ENCODE assay signal across 8 mouse cellular contexts in the genomic region with DNA sequence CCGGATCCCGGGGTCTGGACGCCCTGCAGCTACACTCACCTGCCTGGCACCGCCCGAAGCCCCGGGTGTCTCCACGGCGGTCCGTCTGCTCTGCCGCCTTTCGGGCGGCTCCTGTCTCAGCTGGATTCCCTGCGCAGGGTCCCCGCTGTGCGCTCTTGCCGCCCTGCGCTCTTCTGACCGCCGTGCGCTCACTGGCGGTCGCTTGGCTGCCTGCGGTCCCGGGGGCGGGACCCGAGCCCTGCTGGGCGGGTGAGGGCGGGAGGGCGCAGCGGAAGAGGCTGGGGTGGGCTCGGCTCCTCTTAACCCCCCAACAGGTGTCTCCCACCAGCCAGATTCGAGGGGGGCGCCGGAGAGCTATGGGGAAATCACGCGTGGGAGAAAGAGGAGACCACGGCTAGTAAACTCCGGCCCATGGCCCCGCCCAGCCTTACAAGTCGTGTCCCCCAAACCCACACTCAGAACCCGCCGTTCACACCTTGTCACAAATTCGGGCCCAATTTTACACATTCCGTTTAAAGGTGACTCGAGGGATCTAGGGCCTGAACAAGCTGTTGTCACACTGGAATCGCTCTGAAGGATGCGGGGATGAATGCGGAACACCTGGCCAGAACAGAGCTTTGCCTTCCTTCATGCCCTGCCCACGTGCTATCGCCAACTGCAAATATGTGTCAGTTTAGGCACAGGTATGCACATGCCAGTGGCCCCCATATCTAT. TPM values are rescaled to one million over a fixed set of nuclear protein-coding genes. Genes with fewer than 3 reads are reported as not detected.
DNase-seq lines count a peak whose midpoint lies in the region; ATAC-seq and TF ChIP-seq lines count a peak whose summit lies in the region.

Arid3c (minus strand) TSS at position 91 of the 714 bp plus-strand sequence.

- H3K27ac ChIP-seq in lung, embryonic 14.5 days (ENCODE audit: low read depth) = no peak within 1 kb of the TSS
- no peak within 1 kb of the TSS for H3K27ac ChIP-seq in embryonic facial prominence, embryonic 14.5 days (replicated peaks; ENCODE audit: low read depth, low read length)
- no peak within 1 kb of the TSS for H3K27ac ChIP-seq in limb, embryonic 13.5 days

- peaks cover 67% of the 10 kb centered on the region for H3K27me3 ChIP-seq in lung, embryonic 14.5 days (ENCODE audit: insufficient read depth, low read length)
- H3K27me3 ChIP-seq in embryonic facial prominence, embryonic 14.5 days (replicated peaks; ENCODE audit: control insufficient read depth, insufficient read depth, low read length) = peaks cover 70% of the 10 kb centered on the region
- peaks cover 84% of the 10 kb centered on the region for H3K27me3 ChIP-seq in limb, embryonic 13.5 days

- H3K9ac ChIP-seq in lung, embryonic 14.5 days = no peak within 1 kb of the TSS; the same call in 1 of the 2 replicates
- H3K9ac ChIP-seq in embryonic facial prominence, embryonic 14.5 days (ENCODE audit: low read depth, low read length) = peak within 1 kb of the TSS; percentile 45
- H3K9ac ChIP-seq in limb, embryonic 13.5 days = peak within 1 kb of the TSS; percentile 55

- H3K4me1 ChIP-seq in lung, embryonic 14.5 days (ENCODE audit: insufficient read depth) = no peaks in the 10 kb centered on the region
- H3K4me1 ChIP-seq in embryonic facial prominence, embryonic 14.5 days (ENCODE audit: control insufficient read depth, insufficient read depth, low read length) = peaks cover 3% of the 10 kb centered on the region; the same call in 1 of the 2 replicates
- H3K4me1 ChIP-seq in limb, embryonic 13.5 days = peaks cover 9% of the 10 kb centered on the region

- no peaks in the 10 kb centered on the region for H3K36me3 ChIP-seq in lung, embryonic 14.5 days (ENCODE audit: insufficient read depth)
- H3K36me3 ChIP-seq in embryonic facial prominence, embryonic 14.5 days (ENCODE audit: control insufficient read depth, insufficient read depth, low read length) = no peaks in the 10 kb centered on the region
- no peaks in the 10 kb centered on the region for H3K36me3 ChIP-seq in limb, embryonic 13.5 days

- no peak for TF ChIP-seq CTCF in lung, embryonic 14.5 days (IDR thresholded peaks at IDR 0.05; ENCODE audit: low read depth)

- peak; percentile 38; the same call in 1 of the 2 replicates for ATAC-seq in lung, embryonic 14.5 days (ENCODE audit: insufficient read depth)
- ATAC-seq in embryonic facial prominence, embryonic 14.5 days (ENCODE audit: low read depth) = peak; percentile 28; the same call in 1 of the 2 replicates
- ATAC-seq in limb, embryonic 13.5 days (ENCODE audit: low FRiP score, low read depth) = no peak

- DNase-seq in lung, embryonic 14.5 days = peak; percentile 54
- no peak for DNase-seq in lung, postnatal 14 days
- DNase-seq in embryonic facial prominence, embryonic 14.5 days (ENCODE audit: low spot score) = no peak
- peak; percentile 63 for DNase-seq in retina, postnatal 1 day
- no peak for DNase-seq in right cerebral cortex, postnatal 36 days (ENCODE audit: low spot score in 2 of 2)
- no peak for DNase-seq in adipocyte (ENCODE audit: low spot score)
- no peak for DNase-seq in urinary bladder, adult 2 months (ENCODE audit: low spot score)

- no peaks in the 10 kb centered on the region for H3K9me3 ChIP-seq in lung, embryonic 14.5 days (ENCODE audit: low read depth, low read length)
- 0 out of 2 replicates have a peak, but pooled peaks cover 5% of the 10 kb centered on the region for H3K9me3 ChIP-seq in embryonic facial prominence, embryonic 14.5 days (ENCODE audit: control insufficient read depth, low read length)
- 0 out of 2 replicates have a peak, but pooled peaks cover 7% of the 10 kb centered on the region for H3K9me3 ChIP-seq in limb, embryonic 13.5 days

- WGBS in lung, embryonic 14.5 days = 1% methylated on average over 50 of the region's 50 CpGs
- 5% methylated on average over 33 of the region's 50 CpGs for WGBS in embryonic facial prominence, embryonic 14.5 days
- 2% methylated on average over 50 of the region's 50 CpGs for WGBS in limb, embryonic 13.5 days

- peak within 1 kb of the TSS; percentile 34 for H3K4me3 ChIP-seq in lung, embryonic 14.5 days (ENCODE audit: low read depth, low read length)
- H3K4me3 ChIP-seq in embryonic facial prominence, embryonic 14.5 days (ENCODE audit: low read depth, low read length) = peak within 1 kb of the TSS; percentile 36
- H3K4me3 ChIP-seq in limb, embryonic 13.5 days = peak within 1 kb of the TSS; percentile 41

- H3K4me2 ChIP-seq in lung, embryonic 14.5 days = peak within 1 kb of the TSS; percentile 62
- H3K4me2 ChIP-seq in embryonic facial prominence, embryonic 14.5 days (ENCODE audit: low read depth, low read length) = peak within 1 kb of the TSS; percentile 63
- peak within 1 kb of the TSS; percentile 70 for H3K4me2 ChIP-seq in limb, embryonic 13.5 days (replicated peaks)

RNA-seq across cellular contexts. Expression of gene Arid3c, which starts in this region (rescaled TPM):
- polyA plus RNA-seq in lung, embryonic 14.5 days (2014; fragmentation: Nextera tagmentation; extraction: Ambion mirVana) = not detected in 2 replicates
- 0.12 and 0.15 TPM in 2 replicates for polyA plus RNA-seq in embryonic facial prominence, embryonic 14.5 days (2014; fragmentation: Nextera tagmentation; extraction: Ambion mirVana)
- polyA plus RNA-seq in limb, embryonic 13.5 days (2015; fragmentation: Nextera tagmentation; extraction: Ambion mirVana) = 0.14 TPM in 1 of 2 replicates, not detected in the other
- 1.3 and 1.9 TPM in 2 replicates for polyA plus RNA-seq in urinary bladder, adult 2 months (2012; rRNA removed)

Comparison
In these comparisons a context has a peak if more than half of its experiments do, and no peak if none do; other contexts are left out.
1. Peak in DNase-seq, ATAC-seq, H3K4me3 ChIP-seq and H3K4me2 ChIP-seq in lung, embryonic 14.5 days; RNA of the gene not detected or under 1 TPM.
2. Peak in ATAC-seq, H3K4me3 ChIP-seq, H3K9ac ChIP-seq and H3K4me2 ChIP-seq in embryonic facial prominence, embryonic 14.5 days; RNA of the gene not detected or under 1 TPM.